Mouse (Mus musculus): Measurements from ENCODE around the gene Hnrnpc.
"Not testable (repeated sequence)": the region's sequence is repeated elsewhere in the genome, so short reads cannot be mapped to it uniquely, and the experiment has no call there.

Gene Hnrnpc

DNA sequence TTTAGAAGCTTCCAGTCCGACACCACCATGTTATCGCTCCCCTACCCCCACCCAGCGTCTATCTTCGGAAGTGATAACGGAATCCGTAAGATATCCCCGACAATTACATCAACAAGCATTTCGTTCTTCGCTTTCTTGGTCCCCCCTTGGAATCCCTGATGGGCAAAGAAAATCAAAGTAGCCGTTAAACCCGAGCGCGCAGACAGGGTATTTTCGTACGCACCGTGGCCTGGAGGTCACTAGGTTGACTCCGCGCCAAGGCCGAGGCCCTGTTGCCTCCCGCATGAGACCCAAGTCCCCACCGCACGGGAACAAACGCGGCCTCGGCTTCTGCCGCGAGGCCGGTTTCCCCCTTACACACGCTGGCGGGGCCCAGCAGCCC lies 363 bp downstream of the Hnrnpc start:
- DNase-seq (ENCODE audit: low spot score in 2 of 2), result no peak

DNA sequence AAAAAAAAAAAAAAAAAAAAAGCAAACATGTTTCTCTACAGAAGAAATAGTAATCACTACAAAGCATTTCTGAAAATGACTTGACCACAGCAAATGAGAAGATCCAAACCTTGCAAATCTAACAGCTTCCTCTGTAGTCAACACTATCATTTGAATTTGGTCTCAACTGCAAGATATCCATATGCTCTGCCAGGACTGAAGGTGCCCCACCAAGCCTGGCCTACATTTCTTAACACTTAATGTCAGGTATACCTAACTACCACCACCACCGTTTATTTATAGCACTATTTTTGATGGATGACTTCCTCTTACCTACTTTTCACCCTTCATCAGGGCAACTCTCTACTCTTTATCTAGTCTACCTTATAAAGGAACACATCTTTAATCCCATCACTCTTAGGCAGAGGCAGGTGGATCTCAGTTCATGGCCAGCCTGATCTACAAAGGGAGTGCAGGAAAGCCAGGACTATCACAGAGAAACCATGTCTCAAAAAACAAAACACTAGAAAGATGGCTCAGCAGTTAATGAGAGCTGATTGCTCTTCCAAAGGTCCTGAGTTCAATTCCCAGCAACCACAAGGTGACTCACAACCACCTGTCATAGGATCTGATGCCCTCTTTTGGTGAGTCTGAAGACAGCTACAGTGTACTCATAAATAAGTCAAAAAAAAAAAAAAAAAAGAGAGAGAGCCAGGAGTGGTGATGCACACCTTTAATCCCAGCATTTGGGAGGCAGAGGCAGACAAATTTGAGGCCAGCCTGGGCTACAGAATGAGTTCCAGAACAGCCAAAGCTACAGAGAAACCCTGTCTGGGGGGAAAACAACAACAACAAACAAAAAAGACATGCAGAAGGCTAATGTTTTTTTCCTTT lies 2.3 kb downstream of the Hnrnpc start:
- DNase-seq (ENCODE audit: low spot score in 2 of 2), result no peak

DNA sequence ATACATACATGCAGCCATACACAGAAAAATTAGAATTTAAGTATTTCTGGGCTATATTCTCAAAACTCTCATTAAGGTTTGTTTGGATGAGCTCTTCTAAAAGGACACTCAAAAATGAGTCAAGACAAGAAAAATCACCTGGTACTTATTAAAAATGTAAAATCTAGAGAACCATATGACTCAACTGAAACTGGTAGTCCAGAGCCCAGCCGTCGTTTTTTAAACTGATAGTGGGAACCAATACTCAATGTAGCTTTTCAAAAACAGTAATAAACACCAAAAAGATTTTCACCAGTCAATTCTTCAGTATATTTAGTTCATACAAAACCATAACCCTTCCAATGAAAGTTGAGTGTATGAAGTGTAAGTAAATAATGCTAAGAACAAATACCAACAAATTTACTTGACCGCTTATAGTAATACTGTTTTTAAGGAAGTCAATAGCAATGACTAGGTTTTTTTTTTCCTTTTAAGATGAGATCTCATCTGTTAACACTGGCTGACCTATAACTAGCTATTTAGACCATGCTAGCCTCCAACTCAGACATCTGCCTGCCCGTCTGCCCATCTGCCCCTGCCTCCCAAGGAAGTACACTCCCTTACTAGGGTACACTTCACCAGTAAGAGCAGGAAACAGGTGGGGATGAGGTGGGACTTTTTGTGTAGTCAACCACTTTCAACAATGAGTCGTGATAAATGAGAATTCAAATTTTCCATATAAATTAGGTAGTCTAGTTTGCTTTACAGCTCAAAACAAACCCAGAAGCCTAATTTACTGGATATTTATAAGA lies 3.5 kb downstream of the Hnrnpc start:
- DNase-seq (ENCODE audit: low spot score in 2 of 2), result no peak

DNA sequence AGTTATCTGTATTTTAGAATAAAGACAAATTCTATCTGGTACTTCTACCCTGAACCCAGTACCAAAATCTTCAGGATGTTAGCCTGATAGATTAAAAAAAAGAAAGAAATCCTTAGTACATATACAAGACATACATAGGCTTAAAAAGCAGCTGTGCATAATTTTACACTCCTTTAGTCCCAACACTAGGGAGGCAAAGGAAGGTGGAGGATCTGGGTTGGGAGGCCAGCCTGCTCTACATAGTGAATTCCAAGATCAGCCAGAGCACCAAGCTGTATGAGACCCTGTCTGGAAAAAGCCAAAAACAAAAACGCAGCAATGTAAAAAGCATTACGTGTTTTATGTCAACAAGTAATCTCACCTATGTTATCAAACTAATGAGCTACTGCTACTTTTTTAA lies 4.3 kb downstream of the Hnrnpc start:
- DNase-seq (ENCODE audit: low spot score in 2 of 2), result no peak

DNA sequence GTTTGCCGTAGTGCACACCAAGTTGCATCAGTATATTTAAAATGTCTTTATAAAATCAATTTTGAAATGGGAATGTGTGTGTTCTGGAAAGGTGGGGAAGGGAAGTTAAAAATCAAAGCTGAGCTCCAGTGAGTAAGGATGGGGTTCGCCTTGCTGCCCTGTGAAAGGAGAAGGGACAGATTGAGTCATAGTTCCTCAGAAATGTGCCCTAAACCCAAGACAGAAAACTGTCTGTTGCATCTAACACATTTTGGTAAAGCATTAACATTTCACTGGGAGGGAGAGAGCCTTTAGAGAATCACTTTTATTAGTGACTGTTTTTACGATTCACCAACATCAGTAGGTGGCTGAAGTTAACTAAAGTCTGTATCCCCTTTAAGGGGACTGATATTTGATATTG lies 5.4 kb downstream of the Hnrnpc start:
- DNase-seq (ENCODE audit: low spot score in 2 of 2), result not testable (repeated sequence)

DNA sequence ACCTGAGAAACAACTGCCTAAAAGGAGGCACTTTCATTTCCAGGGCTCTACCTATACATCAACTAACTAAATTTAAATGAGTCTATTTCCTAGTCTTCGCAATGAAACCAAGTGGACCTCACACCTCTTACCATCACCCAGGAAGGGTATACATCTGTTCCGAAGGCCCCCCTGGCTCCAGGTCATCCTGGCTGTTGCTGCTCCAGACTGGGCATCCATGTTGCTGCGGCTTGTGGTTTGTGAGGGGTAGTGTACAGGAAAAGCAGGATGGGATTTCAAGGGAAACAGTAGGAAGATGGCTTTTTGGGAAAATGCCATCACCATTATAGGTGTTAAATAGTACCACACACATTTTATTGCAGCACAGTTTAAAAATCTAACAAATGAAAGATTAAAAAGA lies 6.6 kb downstream of the Hnrnpc start:
- not testable (repeated sequence) for DNase-seq (ENCODE audit: low spot score in 2 of 2)

DNA sequence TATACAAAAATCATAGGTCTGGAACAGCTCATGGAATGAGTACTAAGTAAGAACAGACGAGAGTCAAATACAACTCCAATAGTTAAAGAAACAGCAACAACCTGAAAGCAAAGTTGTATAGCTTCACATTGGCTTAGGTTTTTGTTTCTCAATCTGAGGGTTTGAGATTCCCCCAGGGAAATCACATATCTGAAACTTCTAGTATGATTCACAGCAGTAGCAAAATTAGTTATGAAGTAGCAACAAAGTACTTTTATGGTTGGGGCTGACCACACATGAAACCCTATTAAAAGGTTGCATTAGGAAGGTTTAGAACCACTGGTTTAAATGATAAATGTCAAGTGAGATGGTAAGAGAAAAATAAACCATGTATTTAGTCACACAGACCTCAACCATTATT lies 9.3 kb downstream of the Hnrnpc start:
- DNase-seq (ENCODE audit: low spot score in 2 of 2), result no peak

DNA sequence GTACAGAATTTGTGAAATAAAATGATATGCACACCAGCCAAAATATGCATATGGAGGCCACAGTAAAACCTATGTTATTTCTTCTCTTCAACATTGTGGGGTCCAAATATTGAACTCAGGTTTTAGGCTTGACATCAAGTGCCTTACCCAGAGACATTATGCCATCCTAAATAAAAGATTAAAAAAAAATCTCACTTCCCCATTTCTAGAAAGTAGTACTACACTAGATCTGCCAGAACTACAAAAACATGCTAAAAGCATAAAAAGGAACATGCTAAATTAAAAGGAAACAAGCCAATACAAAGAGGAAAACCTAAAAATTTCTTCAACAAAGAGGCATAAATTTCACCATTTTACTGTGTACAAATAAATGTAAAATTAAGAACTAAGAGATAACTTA lies 20.7 kb downstream of the Hnrnpc start:
- no peak for DNase-seq (ENCODE audit: low spot score in 2 of 2)

DNA sequence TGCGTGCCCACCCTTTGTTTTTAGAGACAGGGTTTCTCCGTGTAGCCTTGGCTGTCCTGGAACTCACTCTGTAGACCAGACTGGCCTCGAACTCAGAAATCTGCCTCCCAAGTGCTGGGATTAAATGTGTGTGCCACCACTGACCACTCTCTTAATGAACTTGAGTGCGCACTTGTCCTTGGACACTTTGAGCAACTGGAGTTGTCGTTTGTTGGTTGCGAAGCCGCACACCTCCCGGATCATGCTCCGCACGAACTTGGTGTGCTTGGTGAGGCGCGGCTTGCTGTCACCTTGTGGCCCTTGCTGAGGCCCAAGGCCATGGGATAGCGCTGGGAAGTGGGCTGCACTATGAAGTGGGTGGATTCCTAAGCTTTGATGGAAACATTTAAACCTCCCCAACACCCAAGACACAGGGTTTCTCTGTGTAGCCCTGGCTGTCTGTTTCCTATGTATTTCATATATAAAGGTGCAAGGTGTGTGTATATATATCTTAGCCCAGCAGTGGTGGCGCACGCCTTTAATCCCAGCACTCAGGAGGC lies 32.2 kb downstream of the Hnrnpc start:
- no peak for DNase-seq (ENCODE audit: low spot score in 2 of 2)

DNA sequence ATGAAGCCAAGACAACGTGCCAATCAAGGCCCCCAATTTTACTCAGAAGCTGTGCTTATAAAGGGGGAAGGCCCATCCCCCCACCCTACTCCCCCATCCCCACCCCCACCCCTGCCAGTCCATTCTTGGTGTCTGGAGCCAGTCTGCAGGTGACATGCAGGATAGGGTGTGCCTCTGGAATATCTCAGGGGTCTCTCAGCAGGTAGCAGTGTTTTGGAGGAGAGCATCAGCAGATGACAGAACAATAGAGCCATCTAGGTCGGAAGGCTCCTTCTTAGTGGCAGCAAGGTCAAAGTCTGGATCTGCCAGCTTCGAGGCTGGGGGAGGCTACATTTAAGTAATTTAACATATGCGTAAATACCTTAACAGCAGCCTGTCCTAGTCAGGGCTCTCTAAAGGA lies 37.7 kb downstream of the Hnrnpc start:
- no peak for DNase-seq (ENCODE audit: low spot score in 2 of 2)

DNA sequence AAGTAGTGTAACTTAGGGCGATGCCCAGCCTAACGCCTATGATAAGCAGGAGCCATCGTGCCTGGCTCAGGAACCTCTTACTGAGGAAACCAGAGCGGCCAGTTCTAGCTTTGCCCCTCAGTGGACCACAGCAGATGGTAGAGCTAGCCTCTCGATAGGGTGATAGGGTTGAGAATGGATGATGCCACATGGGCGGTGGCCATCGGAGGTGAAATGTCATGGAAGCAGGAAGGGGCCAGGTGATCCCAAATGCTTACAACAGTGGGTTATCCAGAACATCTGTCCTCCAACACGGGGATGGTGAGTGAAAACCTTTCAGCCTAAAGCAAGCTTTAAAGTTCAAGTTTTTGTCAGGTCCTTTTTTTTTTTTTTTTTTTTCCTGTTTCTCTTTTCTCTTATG lies 42.0 kb downstream of the Hnrnpc start:
- no peak for DNase-seq (ENCODE audit: low spot score in 2 of 2)

DNA sequence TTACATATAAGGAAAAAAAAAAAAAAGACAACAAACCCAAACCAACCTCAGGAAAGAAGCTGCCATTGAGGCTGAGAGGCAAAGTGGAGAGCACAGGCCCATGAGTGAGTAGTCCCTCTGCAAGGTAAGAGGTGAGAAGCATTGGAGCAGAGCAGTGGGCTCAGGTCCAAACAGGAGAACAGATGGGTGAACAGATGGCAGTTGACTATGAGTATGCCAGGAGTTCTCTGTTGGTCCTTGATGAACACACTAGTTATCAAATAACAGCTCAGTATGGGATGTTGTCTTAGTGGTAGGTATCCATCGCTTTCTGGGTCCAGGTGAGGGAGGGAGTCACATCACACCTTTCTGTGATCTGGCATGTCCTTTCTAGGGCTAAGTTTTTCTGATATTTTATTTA lies 43.0 kb downstream of the Hnrnpc start:
- DNase-seq (ENCODE audit: low spot score in 2 of 2), result peak in 1 of 2 experiments; percentile 16

DNA sequence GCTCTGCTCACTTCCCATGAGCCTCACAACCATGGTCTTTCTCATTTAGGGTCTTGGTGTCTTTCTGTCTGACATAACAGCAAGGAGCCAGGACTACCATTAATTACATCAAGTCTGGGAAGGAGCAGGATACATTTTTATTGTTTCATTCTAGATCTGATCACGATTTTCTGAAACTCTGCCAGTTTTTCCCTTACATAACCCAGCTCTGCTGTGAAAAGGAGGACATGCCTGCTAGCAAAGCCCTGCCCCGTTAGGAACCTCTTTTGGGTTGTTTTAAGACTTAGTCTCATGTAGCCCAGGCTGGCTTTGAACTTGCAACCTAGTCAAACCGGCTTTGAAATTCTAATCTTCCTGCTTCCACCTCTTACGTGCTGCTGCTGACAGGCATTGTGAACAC lies 43.8 kb downstream of the Hnrnpc start:
- peak in 1 of 2 experiments; percentile 13 for DNase-seq (ENCODE audit: low spot score in 2 of 2)

DNA sequence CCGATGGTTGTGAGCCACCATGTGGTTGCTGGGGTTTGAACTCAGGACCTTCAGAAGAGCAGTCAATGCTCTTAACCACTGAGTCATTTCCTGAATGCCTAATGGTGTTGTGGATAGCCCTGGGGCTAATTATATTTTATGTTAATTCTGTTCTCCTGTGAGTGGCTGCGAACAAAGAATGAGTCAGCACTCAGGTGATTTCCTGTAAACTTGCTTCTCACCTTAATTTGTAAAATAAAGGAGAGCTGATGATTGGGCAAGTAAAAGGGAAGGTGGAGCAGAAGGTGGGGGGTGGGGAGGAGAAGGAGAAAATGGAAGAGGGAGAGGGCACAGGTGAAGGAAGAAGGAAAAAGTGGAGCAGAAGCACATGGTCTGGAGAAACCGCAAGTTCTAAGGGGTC lies 51.1 kb downstream of the Hnrnpc start:
- DNase-seq (ENCODE audit: low spot score in 2 of 2), result not testable (repeated sequence)

DNA sequence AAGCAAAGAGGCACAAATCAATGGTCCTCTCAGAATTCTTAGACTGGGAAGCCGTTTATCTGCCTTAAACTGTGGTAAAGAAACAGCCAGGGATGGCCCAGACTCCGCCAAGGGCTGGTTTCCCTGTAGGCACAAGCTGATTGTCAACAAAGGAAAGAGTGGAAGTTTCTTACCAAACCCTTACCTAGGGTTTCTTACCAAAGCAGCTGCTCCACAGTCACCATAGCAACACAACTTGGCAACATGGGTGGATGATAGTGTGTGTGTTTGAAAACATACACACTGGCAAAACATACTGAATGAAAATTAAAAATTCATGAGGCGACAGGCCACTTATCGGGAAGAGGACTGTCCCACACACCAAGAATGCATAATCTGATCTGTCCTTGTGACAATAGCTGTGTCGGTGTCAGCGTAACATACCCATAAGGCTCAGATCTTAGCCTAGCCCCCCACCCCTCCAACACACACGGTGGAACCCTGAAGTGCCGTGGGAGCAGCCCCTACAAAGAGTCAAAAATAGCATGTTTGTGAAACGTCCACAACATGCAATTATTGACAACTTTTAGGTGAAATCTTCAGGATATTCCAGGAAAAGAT lies 57.8 kb downstream of the Hnrnpc start:
- DNase-seq (ENCODE audit: low spot score in 2 of 2), result peak in 1 of 2 experiments; percentile 26

DNA sequence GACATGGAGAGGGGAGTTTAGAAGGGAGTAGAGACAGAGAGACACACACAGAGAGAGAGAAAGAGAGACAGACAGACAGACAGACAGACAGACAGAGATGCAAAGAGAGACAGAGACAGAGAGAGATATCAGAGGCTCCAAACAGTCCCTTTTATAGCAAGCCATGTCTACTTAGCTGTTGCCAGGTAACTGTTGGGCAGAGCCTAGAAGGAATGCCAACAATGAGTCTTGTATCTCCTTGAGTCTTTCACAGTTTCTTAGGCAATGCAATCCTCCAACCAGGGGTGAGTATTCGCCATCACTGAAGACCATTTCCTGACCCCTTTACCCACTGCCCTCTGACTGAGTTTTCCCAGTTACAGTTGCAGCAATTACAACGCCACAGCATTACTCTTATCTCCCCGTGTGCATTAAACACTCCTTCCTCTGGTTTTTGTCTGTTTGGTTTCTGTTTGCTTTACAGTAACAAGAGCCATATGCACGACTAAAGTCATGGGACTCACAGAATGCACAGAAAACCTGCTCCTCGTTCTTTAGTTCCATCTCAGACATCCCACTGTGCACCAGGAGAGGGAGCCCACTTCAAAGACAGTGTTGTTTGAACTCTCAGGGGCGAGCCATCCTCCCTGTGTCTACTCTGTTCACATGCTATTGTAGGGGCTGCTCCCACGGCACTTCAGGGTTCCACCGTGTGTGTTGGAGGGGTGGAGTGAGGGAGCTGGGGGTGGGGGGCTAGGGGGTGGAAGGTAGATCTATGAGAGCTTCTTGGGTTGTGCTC lies 58.7 kb downstream of the Hnrnpc start:
- peak in 1 of 2 experiments; percentile 33 for DNase-seq (ENCODE audit: low spot score in 2 of 2)

DNA sequence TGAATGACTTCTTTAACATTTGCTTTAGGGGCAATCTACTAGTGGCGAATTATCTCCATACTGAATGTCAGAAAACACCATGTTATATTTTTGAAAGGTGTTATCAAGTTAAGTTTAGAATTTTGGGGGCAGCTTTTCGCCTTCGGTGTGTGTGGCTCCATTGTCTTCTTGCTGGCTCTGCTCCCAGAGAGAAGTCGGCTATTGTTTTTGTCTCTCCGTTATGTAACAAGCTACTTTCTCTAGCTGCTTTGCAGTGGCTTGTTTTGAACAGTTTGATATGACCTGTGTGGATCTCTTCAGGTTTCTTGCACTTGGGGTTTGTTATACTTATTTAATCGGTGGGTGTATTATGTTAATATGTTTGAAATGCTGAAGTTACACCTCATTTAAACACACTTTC lies 60.4 kb downstream of the Hnrnpc start:
- peak in 1 of 2 experiments; percentile 26 for DNase-seq (ENCODE audit: low spot score in 2 of 2)

DNA sequence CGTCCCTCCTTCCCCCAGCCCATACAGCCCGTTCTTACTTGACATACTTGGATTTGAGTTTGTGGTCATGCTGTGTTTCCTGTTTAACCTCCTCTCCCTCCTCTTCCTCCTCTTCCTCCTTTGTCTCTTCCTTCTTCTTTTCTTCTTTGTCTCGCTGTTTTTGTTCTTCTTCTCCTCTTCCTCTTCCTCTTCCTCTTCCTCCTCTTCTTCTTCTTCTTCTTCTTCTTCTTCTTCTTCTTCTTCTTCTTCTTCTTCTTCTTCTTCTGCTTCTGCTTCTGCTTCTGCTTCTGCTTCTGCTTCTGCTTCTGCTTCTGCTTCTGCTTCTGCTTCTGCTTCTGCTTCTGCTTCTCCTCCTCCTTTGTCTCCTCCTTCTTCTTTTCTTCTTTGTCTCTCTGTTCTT lies 61.5 kb downstream of the Hnrnpc start, which contains the start of gene Olfr221:
Olfr221 (minus strand) TSS at position 101 of the 400 bp plus-strand sequence.
- DNase-seq (ENCODE audit: low spot score in 2 of 2), result not testable (repeated sequence)

DNA sequence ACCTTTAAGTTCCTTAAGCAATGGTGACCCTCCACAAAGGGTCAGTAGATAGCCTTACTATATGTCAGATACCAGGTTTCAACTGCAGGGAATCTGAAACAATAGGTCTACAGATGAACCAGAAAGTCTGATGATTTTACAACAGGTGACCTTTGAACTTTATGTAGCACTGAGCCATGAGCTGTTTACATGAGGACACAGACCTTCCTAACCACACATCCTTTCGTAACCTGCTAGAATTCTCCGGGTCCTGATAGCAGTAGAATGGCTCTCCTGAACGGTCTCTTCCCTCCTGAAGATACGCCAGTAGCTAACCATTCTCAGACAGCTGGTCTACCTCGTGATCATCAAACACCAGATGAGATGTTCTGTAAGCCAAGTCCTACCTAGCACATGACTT lies 64.5 kb downstream of the Hnrnpc start:
- DNase-seq (ENCODE audit: low spot score in 2 of 2), result no peak

DNA sequence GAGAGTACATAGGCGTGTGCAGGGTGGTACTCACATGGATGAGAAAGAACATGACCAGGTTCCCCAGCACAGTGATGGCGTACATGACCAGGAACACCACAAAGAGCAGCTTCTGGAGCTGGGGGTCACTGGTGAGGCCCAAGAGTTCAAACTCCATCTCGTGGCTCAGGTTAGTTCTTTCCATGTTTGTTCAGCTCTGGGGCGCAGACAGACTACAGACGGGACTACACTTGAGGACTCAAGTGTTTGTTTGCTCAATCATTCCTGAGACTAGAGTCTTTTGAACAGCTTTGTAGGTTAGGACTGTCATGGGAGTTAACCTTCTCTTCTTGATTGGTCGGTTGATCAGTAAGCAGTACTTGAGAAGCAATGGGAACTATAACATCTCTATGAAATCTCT lies 67.9 kb downstream of the Hnrnpc start:
- DNase-seq (ENCODE audit: low spot score in 2 of 2), result no peak

DNA sequence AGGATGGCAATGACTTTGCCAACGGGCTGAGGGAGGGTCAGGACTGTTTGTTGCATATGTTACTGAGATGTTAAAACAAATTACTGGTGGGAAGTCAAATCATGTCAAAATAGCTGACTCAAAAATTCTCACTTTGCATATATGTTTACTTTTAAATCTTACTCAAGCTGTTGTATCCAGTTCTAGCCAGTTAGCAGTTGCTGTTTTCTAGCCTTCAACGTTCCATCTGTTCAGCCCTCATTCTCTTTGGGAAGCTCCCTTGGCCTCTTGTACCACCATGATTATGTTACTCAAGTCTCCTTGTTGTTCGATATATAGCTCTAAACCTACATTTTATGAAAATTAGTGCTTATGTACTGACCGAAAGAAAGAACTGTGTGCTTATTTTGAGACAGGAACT lies 77.5 kb downstream of the Hnrnpc start:
- no peak for DNase-seq (ENCODE audit: low spot score in 2 of 2)
